Mouse (Mus musculus): ENCODE data around the gene Stn1. TPM values are rescaled to one million over a fixed set of nuclear protein-coding genes. Genes with fewer than 3 reads are reported as not detected.

Gene Stn1
- total RNA-seq, 2 experiments from 2014 or later, result 5.9 to 6.3 TPM

- no peak for ATAC-seq (replicated peaks; ENCODE audit: low FRiP score, poor library complexity, severe bottlenecking)
Measured at GRCm38 (mm10) chr19:47458504-47459161, 78.7 kb downstream of the Stn1 start.

- ATAC-seq (replicated peaks; ENCODE audit: low FRiP score, poor library complexity, severe bottlenecking), result no peak
Measured at GRCm38 (mm10) chr19:47457711-47458503, 79.4 kb downstream of the Stn1 start.

GRCm38 (mm10) chr19:47456021-47456420 lies 81.3 kb downstream of the Stn1 start:
- no peak for ATAC-seq (replicated peaks; ENCODE audit: low FRiP score, poor library complexity, severe bottlenecking)

- no peak for ATAC-seq (replicated peaks; ENCODE audit: low FRiP score, poor library complexity, severe bottlenecking)
Measured at GRCm38 (mm10) chr19:47455001-47455755, 82.1 kb downstream of the Stn1 start.

GRCm38 (mm10) chr19:47454167-47455000 lies 82.9 kb downstream of the Stn1 start:
- ATAC-seq (replicated peaks; ENCODE audit: low FRiP score, poor library complexity, severe bottlenecking), result no peak

- no peak for ATAC-seq (replicated peaks; ENCODE audit: low FRiP score, poor library complexity, severe bottlenecking)
Measured at GRCm38 (mm10) chr19:47453352-47453751, 84.0 kb downstream of the Stn1 start.

- ATAC-seq (replicated peaks; ENCODE audit: low FRiP score, poor library complexity, severe bottlenecking), result no peak
Measured at GRCm38 (mm10) chr19:47452682-47453081, 84.6 kb downstream of the Stn1 start.

GRCm38 (mm10) chr19:47452211-47452610 lies 85.1 kb downstream of the Stn1 start:
- ATAC-seq (replicated peaks; ENCODE audit: low FRiP score, poor library complexity, severe bottlenecking), result no peak

GRCm38 (mm10) chr19:47451476-47452113 lies 85.7 kb downstream of the Stn1 start:
- no peak for ATAC-seq (replicated peaks; ENCODE audit: low FRiP score, poor library complexity, severe bottlenecking)

Other genes starting within 250 kb of the Stn1 start
- gene Sh3pxd2a, start 73.1 kb downstream of the Stn1 start, total RNA-seq (2015; ENCODE audit: low replicate concordance), result 3.2 and 6.3 TPM in 2 replicates
- gene Sh3pxd2a, start 73.1 kb downstream of the Stn1 start, total RNA-seq (2017; ENCODE audit: low replicate concordance), result 1.0 and 1.1 TPM in 2 replicates
- gene Slk, start 42.2 kb upstream of the Stn1 start, total RNA-seq (2015; ENCODE audit: low replicate concordance), result 134 and 154 TPM in 2 replicates
- 173 and 201 TPM in 2 replicates for gene Slk, start 42.2 kb upstream of the Stn1 start, total RNA-seq (2017; ENCODE audit: low replicate concordance)
- gene Col17a1, start 154.6 kb upstream of the Stn1 start, total RNA-seq (2015; ENCODE audit: low replicate concordance), result not detected in 2 replicates
- gene Col17a1, start 154.6 kb upstream of the Stn1 start, total RNA-seq (2017; ENCODE audit: low replicate concordance), result not detected in 2 replicates
- 44.3 and 44.9 TPM in 2 replicates for gene Sfr1, start 194.2 kb upstream of the Stn1 start, total RNA-seq (2015; ENCODE audit: low replicate concordance)
- gene Sfr1, start 194.2 kb upstream of the Stn1 start, total RNA-seq (2017; ENCODE audit: low replicate concordance), result 31.9 and 63.3 TPM in 2 replicates

Measured in erythroid progenitor cell, adult 5-6 weeks (primary cell).